Mouse (Mus musculus) liver, adult 2 months (tissue): ENCODE measurements around the gene Prkce.

Experiments used
- CTCF ChIP-seq: fragments of 200-500 bp; IDR thresholded peaks from 2 replicates; pipeline ENCODE4 v1.5.1; 2011; ENCODE audit warnings: low read depth, low read length, control low read depth
- POLR2A ChIP-seq: fragments of 200-500 bp; IDR thresholded peaks from 2 replicates; pipeline ENCODE4 v1.6.1; 2011; ENCODE audit warnings: low read length, control low read depth; ENCODE audit not compliant: insufficient read depth; ENCODE audit errors: extremely low read depth

DNA sequence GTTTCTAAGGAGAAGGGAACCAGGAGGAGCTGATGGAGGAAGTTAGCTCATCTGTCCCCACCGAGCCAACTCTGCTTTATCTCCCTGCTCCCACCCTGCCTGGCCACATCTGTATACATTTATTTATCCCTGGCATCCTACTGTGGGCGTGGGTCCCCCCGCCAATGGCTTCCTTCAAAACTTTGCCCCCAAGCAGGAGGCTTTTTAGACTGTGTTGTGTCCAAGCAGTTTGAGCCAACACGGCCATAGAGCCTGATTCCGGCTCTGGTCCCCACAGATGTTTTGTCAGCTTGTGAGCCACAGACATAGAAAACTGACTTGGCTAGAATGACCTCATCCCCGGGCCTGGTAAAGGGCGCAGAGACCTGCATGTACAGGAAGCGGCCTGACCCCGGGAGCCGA, 89.1 kb downstream of the Prkce start:
- TF ChIP-seq POLR2A, result no peak
- TF ChIP-seq CTCF, result no peak
